Mouse (Mus musculus) forebrain, embryonic 15.5 days (tissue): ENCODE data around the gene Cdsn. TPM values are rescaled to one million over a fixed set of nuclear protein-coding genes. Genes with fewer than 3 reads are reported as not detected.
"Not testable (repeated sequence)": the region's sequence is repeated elsewhere in the genome, so short reads cannot be mapped to it uniquely, and the experiment has no call there.

Experiments used
- ATAC-seq: fragments of 200-750 bp; cut with Nextera tagmentation; replicated peaks from 2 replicates; pipeline ENCODE4 v1.8.0; 2017; ENCODE audit warnings: mild to moderate bottlenecking, moderate TSS enrichment, moderate library complexity
- H3K27ac ChIP-seq: fragments of 300-500 bp; sonication (generic); replicated peaks from 2 replicates; pipeline ENCODE4 v1.5.1; 2015; ENCODE audit warnings: mild to moderate bottlenecking, inconsistent platforms
- H3K27me3 ChIP-seq: fragments of 300-500 bp; sonication (generic); 2 replicates; pipeline ENCODE4 v1.6.1; 2015; ENCODE audit warnings: inconsistent platforms
- H3K36me3 ChIP-seq: fragments of 300-500 bp; sonication (generic); 2 replicates; pipeline ENCODE4 v1.6.1; 2015; ENCODE audit warnings: mild to moderate bottlenecking, inconsistent platforms
- H3K4me1 ChIP-seq: fragments of 300-500 bp; sonication (generic); 2 replicates; pipeline ENCODE4 v1.6.1; 2015; ENCODE audit warnings: inconsistent platforms
- H3K4me2 ChIP-seq: fragments of 300-500 bp; sonication (generic); replicated peaks from 2 replicates; pipeline ENCODE4 v1.6.1; 2015; ENCODE audit warnings: mild to moderate bottlenecking, inconsistent platforms
- H3K4me3 ChIP-seq: fragments of 300-500 bp; sonication (generic); 2 replicates; pipeline ENCODE4 v1.5.1; 2015; ENCODE audit warnings: mild to moderate bottlenecking, inconsistent platforms
- H3K9ac ChIP-seq: fragments of 300-500 bp; sonication (generic); replicated peaks from 2 replicates; pipeline ENCODE4 v1.6.1; 2015; ENCODE audit warnings: mild to moderate bottlenecking, inconsistent platforms
- H3K9me3 ChIP-seq: fragments of 300-500 bp; sonication (generic); 2 replicates; pipeline ENCODE4 v1.6.1; 2016; ENCODE audit warnings: inconsistent platforms
- WGBS: fragments of 180-500 bp; shearing (Covaris S2); methylation state at CpG from one replicate; pipeline ENCODE4 v1.1.7; 2015; ENCODE audit warnings: mixed read lengths; 5-methylcytosine and 5-hydroxymethylcytosine counted together
- polyA plus RNA-seq: library from polyadenylated mRNA; unstranded; fragments of >200 nt; fragmentation: Nextera tagmentation; extraction: Ambion mirVana; gene quantifications from 2 replicates; pipeline ENCODE4 v1.2.1, GENCODE M21; 2015

The Cdsn gene
- polyA plus RNA-seq, result 0.06 and 0.11 TPM in 2 replicates

DNA sequence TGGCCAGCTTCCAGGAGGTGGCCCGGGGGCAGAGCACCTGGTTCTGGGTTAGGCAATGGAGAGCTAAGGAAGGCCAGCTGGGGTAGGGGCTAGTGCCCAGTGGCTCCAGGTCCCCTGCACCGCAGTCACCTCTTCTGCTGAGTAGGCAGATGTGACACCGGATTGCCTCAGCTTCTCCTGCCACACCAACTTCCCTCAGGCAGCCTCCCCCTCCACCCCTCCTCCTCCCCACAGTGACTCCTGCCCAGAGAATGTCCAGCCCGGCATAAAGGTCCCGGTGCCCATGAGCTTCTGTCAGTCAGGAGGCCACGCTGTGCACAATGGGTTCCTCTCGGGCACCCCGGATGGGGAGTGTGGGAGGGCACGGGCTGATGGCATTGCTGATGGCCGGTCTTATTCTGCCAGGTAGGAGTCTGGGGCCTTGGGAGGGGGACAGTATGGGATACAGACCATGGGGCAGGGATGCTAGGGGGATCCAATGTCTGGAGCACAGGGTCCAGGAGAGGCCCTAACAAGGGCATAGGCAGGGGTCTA lies at the start of gene Cdsn:
TSS of gene Cdsn (plus strand) at position 248 of the 534 bp plus-strand sequence.
- no peak within 1 kb of the TSS for H3K4me2 ChIP-seq
- no peaks in the 10 kb centered on the region for H3K9me3 ChIP-seq
- H3K36me3 ChIP-seq, result no peaks in the 10 kb centered on the region
- no peak for ATAC-seq
- no peak within 1 kb of the TSS for H3K9ac ChIP-seq
- no peaks in the 10 kb centered on the region for H3K27me3 ChIP-seq
- H3K27ac ChIP-seq, result no peak within 1 kb of the TSS
- H3K4me1 ChIP-seq, result peaks cover 8% of the 10 kb centered on the region; the same call in 1 of the 2 replicates
- no peak within 1 kb of the TSS for H3K4me3 ChIP-seq
- 82% methylated on average over 10 of the region's 10 CpGs for WGBS

DNA sequence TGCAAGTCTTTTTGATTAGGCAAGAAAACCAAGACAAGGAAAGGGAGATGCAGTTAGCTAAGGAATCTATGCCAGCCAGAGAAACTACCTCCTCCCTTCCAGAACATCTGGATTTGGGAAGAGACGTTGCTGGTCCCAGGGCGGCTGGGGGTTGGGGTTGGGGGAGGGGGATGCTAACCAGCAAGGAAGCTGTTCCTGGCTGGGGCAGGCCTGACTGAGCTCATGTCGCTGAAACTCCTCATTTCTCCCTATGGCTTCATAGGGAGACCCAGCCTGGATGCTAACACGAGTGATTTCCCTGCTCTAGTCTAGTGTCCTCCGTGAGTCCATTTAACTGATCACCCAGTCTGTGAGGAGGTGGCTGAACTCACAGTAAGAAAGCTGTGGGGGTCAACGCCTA lies 49.7 kb upstream of the Cdsn start:
- Histone ChIP-seq H3K4me1 (no peaks in the 10 kb centered on the region), H3K9me3 (no peaks in the 10 kb centered on the region), H3K9ac (no peak overlapping the region), H3K4me3 (no peak overlapping the region), H3K4me2 (no peak overlapping the region), H3K27ac (no peak overlapping the region), H3K27me3 (peaks cover 13% of the 10 kb centered on the region), H3K36me3 (no peaks in the 10 kb centered on the region)
- 4% methylated on average over 6 of the region's 6 CpGs for WGBS
- ATAC-seq, result no peak

DNA sequence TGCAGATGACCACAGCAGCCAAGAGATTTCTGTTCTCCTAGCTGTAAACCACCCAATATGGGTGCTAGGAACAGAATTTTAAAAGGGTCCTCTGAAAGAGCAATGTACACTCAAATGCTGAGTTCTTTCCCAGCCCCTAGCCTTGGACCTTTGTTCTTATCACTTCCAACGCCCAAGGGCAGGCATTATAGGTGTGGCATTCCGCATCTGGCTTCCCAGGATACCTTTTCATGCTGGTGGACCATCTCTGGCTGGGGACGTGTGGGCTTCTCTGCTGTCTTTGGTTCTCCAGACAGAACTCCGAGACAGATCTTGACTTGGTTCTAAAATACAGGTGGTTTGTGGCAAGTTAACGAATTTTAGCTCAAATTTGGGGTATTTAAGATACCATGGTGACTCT lies 49.2 kb upstream of the Cdsn start:
- Histone ChIP-seq H3K4me1 (no peaks in the 10 kb centered on the region), H3K4me3 (no peak overlapping the region), H3K36me3 (no peaks in the 10 kb centered on the region), H3K9ac (no peak overlapping the region), H3K4me2 (no peak overlapping the region), H3K9me3 (no peaks in the 10 kb centered on the region), H3K27me3 (peaks cover 18% of the 10 kb centered on the region), H3K27ac (no peak overlapping the region)
- 46% methylated on average over 5 of the region's 5 CpGs for WGBS
- ATAC-seq, result no peak

DNA sequence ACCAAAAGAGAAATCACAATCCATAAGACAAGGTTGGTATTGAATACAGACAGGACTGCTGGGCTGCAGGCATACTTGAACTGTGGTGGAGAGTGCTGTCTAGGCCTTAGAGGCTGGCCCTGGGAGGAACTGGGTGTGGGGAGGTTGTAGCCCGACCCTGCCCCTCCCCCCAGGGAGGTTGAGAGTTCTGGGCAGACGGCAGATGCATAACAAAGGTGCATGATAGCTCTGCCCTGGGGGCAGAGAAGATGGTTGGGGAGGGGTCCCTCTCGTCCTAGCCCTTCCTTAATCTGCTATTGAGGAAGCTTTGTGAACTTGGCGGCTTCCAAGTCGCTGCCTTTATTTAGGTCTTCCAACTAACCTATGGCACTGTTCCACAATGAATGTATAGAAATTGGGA lies 48.1 kb upstream of the Cdsn start:
- Histone ChIP-seq H3K4me3 (no peak overlapping the region), H3K4me2 (no peak overlapping the region), H3K36me3 (no peaks in the 10 kb centered on the region), H3K9me3 (no peaks in the 10 kb centered on the region), H3K27ac (no peak overlapping the region), H3K9ac (no peak overlapping the region), H3K4me1 (no peaks in the 10 kb centered on the region), H3K27me3 (peaks cover 18% of the 10 kb centered on the region)
- 18% methylated on average over 5 of the region's 5 CpGs for WGBS
- ATAC-seq, result no peak

DNA sequence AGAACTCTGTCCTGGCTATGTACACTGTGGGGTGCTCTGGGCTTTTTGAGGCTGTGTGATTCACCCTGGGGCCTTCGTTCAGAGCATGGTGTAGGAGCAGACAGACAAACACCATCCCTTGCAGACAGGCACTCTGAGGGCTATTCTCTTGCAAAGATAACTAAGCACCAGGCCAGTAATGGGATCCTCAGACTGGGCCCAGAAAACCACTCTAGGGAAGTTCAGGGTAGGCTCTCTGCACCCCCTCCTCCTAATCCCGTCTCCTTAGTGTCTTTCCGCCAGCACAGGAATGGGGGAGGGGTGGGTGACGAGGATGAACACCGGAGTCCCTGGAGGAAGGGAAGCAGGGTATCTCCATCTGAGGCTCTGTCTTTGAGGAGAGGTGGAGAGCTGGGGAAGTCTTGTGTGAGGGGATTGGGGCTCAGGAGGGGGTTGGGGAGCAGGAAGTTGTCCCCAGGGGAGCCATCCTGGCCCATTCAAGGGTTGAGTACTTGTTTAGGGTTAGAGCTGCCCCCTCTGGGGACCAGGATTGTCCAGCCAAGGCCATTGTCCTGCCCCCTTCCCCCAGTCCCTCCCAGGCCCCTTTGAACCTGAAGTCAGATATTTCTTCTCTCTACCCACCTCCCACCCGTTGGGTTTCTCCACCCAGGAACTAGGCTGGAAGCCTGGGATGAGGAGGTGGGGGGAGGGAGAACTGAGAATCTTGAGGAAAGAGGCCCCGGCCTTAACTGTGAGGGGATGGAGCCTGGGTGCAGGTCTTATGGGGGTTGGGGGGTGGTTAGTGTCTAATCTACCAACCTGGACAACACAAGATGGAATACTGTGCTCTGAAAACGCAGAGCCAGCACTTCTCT lies 47.1 kb upstream of the Cdsn start:
- no peak for ATAC-seq
- Histone ChIP-seq H3K4me1 (no peaks in the 10 kb centered on the region), H3K4me2 (no peak overlapping the region), H3K27me3 (peaks cover 18% of the 10 kb centered on the region), H3K4me3 (no peak overlapping the region), H3K9ac (no peak overlapping the region), H3K36me3 (no peaks in the 10 kb centered on the region), H3K9me3 (no peaks in the 10 kb centered on the region), H3K27ac (no peak overlapping the region)
- WGBS, result 15% methylated on average over 8 of the region's 8 CpGs

DNA sequence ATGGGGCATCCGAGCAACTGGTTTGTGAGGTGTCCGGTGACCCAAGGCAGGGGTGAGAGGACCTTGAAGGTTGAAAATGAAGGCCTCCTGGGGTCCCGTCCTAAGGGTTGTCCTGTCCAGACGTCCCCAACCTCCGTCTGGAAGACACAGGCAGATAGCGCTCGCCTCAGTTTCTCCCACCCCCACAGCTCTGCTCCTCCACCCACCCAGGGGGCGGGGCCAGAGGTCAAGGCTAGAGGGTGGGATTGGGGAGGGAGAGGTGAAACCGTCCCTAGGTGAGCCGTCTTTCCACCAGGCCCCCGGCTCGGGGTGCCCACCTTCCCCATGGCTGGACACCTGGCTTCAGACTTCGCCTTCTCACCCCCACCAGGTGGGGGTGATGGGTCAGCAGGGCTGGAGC lies 46.2 kb upstream of the Cdsn start, which contains the start of gene Pou5f1:
TSS of gene Pou5f1 (plus strand) at position 243 of the 400 bp plus-strand sequence.
- Histone ChIP-seq H3K4me3 (no peak within 1 kb of the TSS), H3K4me2 (no peak within 1 kb of the TSS), H3K27ac (no peak within 1 kb of the TSS), H3K9me3 (no peaks in the 10 kb centered on the region), H3K4me1 (no peaks in the 10 kb centered on the region), H3K27me3 (peaks cover 18% of the 10 kb centered on the region), H3K9ac (no peak within 1 kb of the TSS), H3K36me3 (no peaks in the 10 kb centered on the region)
- 39% methylated on average over 13 of the region's 13 CpGs for WGBS
- no peak for ATAC-seq

DNA sequence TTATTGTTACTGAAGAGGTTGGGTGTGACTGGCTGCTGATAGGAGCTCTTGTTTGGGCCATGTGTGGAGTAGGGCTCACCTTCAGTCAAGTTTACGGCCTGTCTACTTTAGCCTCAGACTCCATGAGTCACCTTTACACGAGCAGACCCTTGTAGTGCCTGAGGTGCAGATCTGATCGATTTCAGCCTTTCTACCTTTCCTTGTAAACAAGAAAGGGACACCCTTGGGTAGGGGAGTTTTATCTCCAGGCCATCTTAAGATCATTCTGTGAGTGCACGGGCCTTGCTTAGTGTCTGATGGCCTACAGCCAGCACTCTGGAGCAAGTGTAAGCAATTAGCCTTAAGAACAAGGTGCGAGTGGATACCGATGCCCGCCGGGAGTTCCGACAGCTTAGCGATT lies 45.0 kb upstream of the Cdsn start:
- H3K4me3 ChIP-seq, result no peak overlapping the region
- H3K9ac ChIP-seq, result no peak overlapping the region
- H3K9me3 ChIP-seq, result no peaks in the 10 kb centered on the region
- H3K4me1 ChIP-seq, result no peaks in the 10 kb centered on the region
- H3K27ac ChIP-seq, result no peak overlapping the region
- no peak overlapping the region for H3K4me2 ChIP-seq
- no peak for ATAC-seq
- H3K36me3 ChIP-seq, result no peaks in the 10 kb centered on the region
- WGBS, result 9% methylated on average over 10 of the region's 10 CpGs
- peaks cover 18% of the 10 kb centered on the region for H3K27me3 ChIP-seq

DNA sequence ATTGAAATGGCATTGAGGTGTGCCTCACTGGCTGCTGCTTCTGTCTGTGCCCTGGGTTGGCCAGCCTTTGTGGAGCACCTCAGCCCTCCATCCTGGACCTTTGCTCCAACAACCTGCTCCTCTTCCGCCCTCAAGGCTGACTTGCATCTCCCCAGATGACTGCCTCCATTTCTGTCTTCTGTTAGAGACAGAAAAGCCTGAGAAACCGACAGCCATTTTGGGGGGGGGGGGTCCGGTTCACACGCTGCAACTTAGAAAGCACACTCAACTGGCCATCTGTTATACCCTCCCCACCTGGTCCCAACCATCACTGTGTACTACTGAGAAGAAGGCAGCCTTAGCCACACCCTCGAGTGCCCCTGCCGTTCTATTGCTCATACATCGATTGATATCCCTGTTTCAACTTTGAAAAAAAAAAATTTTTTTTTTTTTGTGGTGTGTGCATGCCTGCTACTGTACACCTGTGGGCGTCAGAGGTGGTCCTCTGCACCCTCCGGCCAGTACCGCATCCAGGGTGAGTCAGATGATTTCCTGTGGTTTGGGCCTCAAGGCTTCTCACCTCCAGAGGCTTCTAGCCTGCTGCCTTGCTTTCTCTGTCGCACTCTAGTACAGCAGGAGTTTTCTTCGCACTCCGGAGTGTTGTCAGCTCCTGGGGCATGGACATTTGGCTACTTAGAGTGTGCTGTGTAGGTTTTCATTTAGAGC lies 44.2 kb upstream of the Cdsn start:
- no peak overlapping the region for H3K4me2 ChIP-seq
- 21% methylated on average over 13 of the region's 13 CpGs for WGBS
- H3K27ac ChIP-seq, result no peak overlapping the region
- no peak overlapping the region for H3K4me3 ChIP-seq
- no peaks in the 10 kb centered on the region for H3K4me1 ChIP-seq
- no peak for ATAC-seq
- H3K9ac ChIP-seq, result no peak overlapping the region
- H3K9me3 ChIP-seq, result no peaks in the 10 kb centered on the region
- no peaks in the 10 kb centered on the region for H3K36me3 ChIP-seq
- H3K27me3 ChIP-seq, result peaks cover 18% of the 10 kb centered on the region

DNA sequence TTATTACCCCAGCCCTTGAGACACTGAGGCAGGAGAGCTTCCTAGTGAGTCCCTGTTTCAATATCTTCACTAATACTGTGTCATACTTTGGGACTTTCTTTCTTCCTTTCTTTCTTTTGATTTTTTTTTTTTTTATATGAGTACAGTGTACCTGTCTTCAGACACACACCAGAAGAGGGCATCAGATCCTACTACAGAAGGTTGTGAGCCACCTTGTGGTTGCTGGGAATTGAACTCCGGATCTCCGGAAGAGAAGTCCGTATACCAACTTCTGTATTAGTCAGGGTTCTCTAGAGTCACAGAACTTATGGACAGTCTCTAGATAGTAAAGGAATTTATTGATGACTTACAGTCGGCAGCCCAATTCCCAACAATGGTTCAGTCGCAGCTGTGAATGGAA lies 43.6 kb upstream of the Cdsn start:
- not testable (repeated sequence) for H3K4me3 ChIP-seq, H3K9me3 ChIP-seq, H3K36me3 ChIP-seq, H3K4me1 ChIP-seq, H3K4me2 ChIP-seq, ATAC-seq, H3K27ac ChIP-seq, H3K9ac ChIP-seq
- peaks cover 18% of the 10 kb centered on the region for H3K27me3 ChIP-seq
- 50% methylated on average over 5 of the region's 5 CpGs for WGBS

DNA sequence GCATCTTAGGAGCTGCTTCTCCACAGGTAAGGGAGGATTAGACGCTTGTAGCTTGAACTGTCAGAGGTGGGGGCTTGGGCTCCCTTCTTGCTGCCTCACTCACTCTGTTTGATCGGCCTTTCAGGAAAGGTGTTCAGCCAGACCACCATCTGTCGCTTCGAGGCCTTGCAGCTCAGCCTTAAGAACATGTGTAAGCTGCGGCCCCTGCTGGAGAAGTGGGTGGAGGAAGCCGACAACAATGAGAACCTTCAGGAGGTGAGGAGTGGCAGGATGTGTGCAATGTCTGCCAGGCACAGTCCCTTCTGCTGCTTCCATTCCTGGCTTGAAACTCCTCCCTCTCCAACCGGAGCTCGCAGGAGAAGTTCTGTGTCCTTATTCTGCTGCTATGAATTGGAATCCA lies 42.6 kb upstream of the Cdsn start:
- no peaks in the 10 kb centered on the region for H3K36me3 ChIP-seq
- H3K9me3 ChIP-seq, result no peaks in the 10 kb centered on the region
- H3K9ac ChIP-seq, result no peak overlapping the region
- peaks cover 18% of the 10 kb centered on the region for H3K27me3 ChIP-seq
- no peak overlapping the region for H3K4me2 ChIP-seq
- peaks cover under 1% of the 10 kb centered on the region for H3K4me1 ChIP-seq
- no peak overlapping the region for H3K4me3 ChIP-seq
- WGBS, result 25% methylated on average over 8 of the region's 8 CpGs
- no peak overlapping the region for H3K27ac ChIP-seq
- peak; percentile 32; the same call in 1 of the 2 replicates for ATAC-seq

DNA sequence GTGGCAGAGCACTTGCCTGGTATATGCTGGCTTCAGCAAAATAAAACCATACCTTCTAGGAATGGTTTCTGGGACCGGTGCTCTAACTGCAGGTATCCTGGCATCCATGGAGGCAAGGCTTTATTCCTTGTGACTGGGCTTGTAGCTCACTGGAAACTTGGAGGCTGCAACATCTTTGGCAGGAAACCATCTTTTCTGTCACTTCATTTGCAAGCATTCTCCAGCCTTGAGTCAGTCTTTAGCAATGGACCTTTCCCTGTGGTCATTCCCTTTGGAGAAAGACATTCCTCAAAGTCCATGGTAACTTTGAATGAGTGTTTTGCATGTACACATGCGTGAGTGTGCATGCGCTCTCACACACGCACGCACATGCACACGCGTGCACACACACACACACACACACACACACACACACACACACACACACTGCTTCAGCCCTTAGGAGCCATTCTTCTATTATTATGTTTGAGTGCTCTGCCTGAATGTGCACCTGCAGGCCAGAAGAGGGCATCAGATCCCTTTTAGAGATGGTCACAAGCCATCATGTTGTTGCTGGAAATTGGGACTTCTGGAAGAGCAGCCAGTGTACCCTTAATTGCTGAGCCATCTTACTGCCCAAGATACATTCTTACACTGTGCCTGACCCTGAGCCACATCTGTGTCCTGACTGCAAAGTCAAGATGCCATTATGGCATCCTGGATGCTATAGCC lies 38.9 kb upstream of the Cdsn start:
- Histone ChIP-seq H3K4me2 (no peak overlapping the region), H3K27ac (no peak overlapping the region), H3K4me3 (no peak overlapping the region), H3K9me3 (no peaks in the 10 kb centered on the region), H3K27me3 (no peaks in the 10 kb centered on the region), H3K4me1 (peaks cover 30% of the 10 kb centered on the region), H3K9ac (no peak overlapping the region), H3K36me3 (no peaks in the 10 kb centered on the region)
- WGBS, result 94% methylated on average over 7 of the region's 7 CpGs
- no peak for ATAC-seq

DNA sequence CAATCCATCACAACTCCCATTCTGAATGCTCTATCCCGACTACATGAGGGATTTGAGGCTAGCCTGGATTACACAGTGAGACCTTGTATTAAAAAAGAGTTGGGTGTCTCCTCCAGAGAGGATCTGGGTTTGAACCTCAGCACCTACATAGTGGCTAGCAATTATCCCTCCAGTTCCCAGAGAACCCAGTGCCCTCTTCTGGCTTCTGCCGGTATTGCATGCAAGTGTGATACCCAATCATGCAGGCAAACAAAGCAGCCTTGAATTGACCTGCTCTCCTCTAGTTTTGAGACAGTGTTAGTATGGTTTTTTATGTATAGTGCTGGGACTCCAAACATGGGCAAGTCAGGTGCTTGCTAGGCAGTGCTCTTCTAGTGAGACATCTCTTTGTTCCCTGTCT lies 38.0 kb upstream of the Cdsn start:
- H3K9ac ChIP-seq, result no peak overlapping the region
- no peaks in the 10 kb centered on the region for H3K9me3 ChIP-seq
- no peaks in the 10 kb centered on the region for H3K27me3 ChIP-seq
- no peaks in the 10 kb centered on the region for H3K36me3 ChIP-seq
- no peak overlapping the region for H3K4me3 ChIP-seq
- H3K4me2 ChIP-seq, result no peak overlapping the region
- H3K27ac ChIP-seq, result no peak overlapping the region
- no peak for ATAC-seq
- WGBS, result 19% methylated on average over 2 of the region's 2 CpGs
- peaks cover 30% of the 10 kb centered on the region for H3K4me1 ChIP-seq
